Mouse (Mus musculus): ENCODE measurements around the gene AI413582.

DNA sequence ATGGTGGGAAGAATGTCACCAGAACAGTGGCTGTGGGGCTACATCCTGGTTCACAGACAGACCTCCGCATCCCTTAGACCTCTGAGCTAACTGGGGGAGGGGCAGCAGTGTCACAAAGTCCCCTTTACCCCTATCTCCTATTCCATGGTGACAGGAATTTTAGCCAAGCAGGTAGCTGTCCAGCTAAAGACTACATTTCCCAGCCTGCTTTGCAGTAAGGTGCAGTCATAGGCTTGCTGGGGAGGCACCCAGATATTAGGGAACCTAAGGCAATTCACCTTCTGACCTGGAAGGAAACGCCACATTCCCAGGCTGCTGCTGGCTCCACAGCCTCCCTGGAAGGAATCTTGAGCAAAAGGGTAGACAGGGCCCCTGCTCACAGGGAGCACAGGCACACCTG, 24.3 kb downstream of the AI413582 start:
- TF ChIP-seq CTCF (IDR thresholded peaks at IDR 0.05; ENCODE audit: low read depth, low read length), result no peak
- no peak for TF ChIP-seq POLR2A (IDR thresholded peaks at IDR 0.05; ENCODE audit: borderline replicate concordance, low read depth, low read length)
